Mouse (Mus musculus) liver, embryonic 14.5 days (tissue): ENCODE results near the gene Wfdc16.

Source experiments
- CTCF ChIP-seq: IDR thresholded peaks from 2 replicates; pipeline ENCODE4 v1.5.1; 2016; ENCODE audit warnings: antibody characterized with exemption, low read depth, control low read depth
- EP300 ChIP-seq: IDR thresholded peaks from 2 replicates; pipeline ENCODE4 v1.6.1; 2016; ENCODE audit warnings: antibody characterized with exemption, low read depth

- no peak for TF ChIP-seq CTCF
- TF ChIP-seq EP300: no peak
Measured at GRCm38 (mm10) chr2:164621775-164622174, 16.8 kb downstream of the Wfdc16 start.
